Mouse (Mus musculus): ENCODE data around the gene Afg1l. TPM values are rescaled to one million over a fixed set of nuclear protein-coding genes. Genes with fewer than 3 reads are reported as not detected.

Gene Afg1l
- polyA plus RNA-seq, 1 experiment: 9.4 TPM

DNA sequence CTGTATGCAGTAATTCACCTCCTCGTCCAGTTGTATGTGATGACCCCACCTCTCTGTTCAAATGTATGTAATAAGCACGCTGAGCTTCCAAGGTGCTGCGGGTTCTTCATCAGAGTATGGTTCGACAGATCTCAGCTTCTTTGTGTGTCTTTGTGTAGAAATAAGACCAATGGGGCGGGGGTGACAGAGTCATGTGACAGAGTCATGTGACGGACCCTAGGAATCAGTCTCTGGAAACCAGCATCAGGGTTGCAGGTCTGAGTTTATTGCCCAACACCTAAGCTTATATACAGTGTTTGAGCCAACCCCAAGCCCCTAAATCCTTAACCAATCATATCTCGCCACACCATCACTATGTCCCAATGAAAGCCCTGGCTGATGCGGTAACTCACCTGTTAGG, 171.9 kb downstream of the Afg1l start:
- 0 out of 2 replicates have a peak, but pooled peaks cover 3% of the 10 kb centered on the region for H3K9me3 ChIP-seq
- no peaks in the 10 kb centered on the region for H3K36me3 ChIP-seq (replicated peaks; ENCODE audit: low read length)
- no peak overlapping the region for H3K4me3 ChIP-seq (replicated peaks)
- peaks cover 20% of the 10 kb centered on the region for H3K4me1 ChIP-seq
- TF ChIP-seq FLI1 (IDR thresholded peaks at IDR 0.05; ENCODE audit: low read length): no peak
- no peak for TF ChIP-seq GATA1 (IDR thresholded peaks at IDR 0.05; ENCODE audit: borderline replicate concordance, low read length)
- H3K27me3 ChIP-seq (replicated peaks): peaks cover 26% of the 10 kb centered on the region

DNA sequence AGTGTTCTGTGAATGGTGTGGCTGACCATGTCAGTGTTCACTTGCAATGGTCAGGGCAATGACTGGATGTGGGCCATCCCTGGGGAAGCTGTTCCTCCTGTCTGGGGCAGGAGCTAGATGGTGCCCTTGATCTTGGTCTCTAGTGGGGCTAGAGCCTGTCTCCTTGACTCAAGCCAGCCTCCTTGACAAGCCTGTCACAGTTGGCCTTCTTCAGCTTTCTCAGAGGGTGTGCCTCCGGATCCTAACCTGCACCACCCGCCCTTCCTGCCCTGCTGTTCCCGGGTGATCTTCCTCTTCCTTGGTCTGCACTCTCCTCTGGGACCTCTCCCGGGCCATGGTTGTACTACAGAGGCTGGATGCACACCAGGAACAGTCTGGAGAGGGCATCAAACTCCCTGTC, 177.6 kb downstream of the Afg1l start:
- no peak for TF ChIP-seq GATA1 (IDR thresholded peaks at IDR 0.05; ENCODE audit: borderline replicate concordance, low read length)
- no peak for TF ChIP-seq FLI1 (IDR thresholded peaks at IDR 0.05; ENCODE audit: low read length)
- Histone ChIP-seq H3K9me3 (no peaks in the 10 kb centered on the region), H3K4me1 (peaks cover 37% of the 10 kb centered on the region), H3K4me3 (replicated peaks) (no peak overlapping the region), H3K36me3 (replicated peaks; ENCODE audit: low read length) (no peaks in the 10 kb centered on the region), H3K27me3 (replicated peaks) (peaks cover 16% of the 10 kb centered on the region)

DNA sequence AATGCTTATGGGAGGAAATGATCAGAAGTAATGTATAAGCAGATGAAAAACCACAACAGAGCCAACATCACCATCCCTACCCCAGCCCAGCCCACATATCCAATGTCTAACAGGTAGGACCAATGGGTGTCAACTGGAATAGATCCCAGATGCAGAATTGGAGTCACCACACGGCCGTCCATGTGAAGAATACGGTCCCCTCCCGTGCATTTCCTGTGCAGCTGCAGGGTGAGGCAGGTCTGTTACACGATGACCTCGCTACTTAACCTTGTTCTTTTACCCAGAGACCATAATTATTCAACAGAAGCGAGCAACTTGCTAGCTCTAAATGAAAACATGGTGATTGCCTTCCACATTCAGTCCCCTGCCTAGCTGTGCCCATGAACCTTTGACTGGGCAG, 178.4 kb downstream of the Afg1l start:
- TF ChIP-seq GATA1 (IDR thresholded peaks at IDR 0.05; ENCODE audit: borderline replicate concordance, low read length) (no peak), FLI1 (IDR thresholded peaks at IDR 0.05; ENCODE audit: low read length) (no peak)
- H3K9me3 ChIP-seq: no peaks in the 10 kb centered on the region
- H3K27me3 ChIP-seq (replicated peaks): peaks cover 15% of the 10 kb centered on the region

DNA sequence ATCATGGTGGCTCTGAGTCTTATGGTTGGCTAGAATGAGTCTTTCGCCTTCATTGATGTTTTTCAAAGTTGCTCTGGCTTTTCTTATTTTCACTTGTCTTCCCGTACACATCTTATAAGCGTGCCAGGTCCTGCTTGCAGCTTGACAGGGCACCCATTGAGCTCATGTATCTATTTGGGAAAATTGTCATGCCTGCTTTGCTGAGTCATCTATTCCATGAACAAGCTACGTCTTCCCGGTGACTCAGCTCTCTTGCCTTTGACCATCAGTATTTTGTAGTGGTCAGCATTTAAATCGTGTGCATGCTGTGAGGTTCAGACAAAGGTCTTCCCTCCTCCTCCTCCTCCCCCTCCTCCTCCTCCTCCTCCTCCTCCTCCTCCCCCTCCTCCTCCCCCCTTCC, 178.9 kb downstream of the Afg1l start:
- Histone ChIP-seq H3K4me3 (replicated peaks) (peak overlapping the region; percentile 62), H3K4me1 (peaks cover 44% of the 10 kb centered on the region)
- TF ChIP-seq FLI1 (IDR thresholded peaks at IDR 0.05; ENCODE audit: low read length): no peak
- TF ChIP-seq GATA1 (IDR thresholded peaks at IDR 0.05; ENCODE audit: borderline replicate concordance, low read length): no peak

More for the DNA sequence above, 178.4 kb downstream of the Afg1l start:
- Histone ChIP-seq H3K36me3 (replicated peaks; ENCODE audit: low read length) (no peaks in the 10 kb centered on the region), H3K4me3 (replicated peaks) (no peak overlapping the region), H3K4me1 (peaks cover 41% of the 10 kb centered on the region)

DNA sequence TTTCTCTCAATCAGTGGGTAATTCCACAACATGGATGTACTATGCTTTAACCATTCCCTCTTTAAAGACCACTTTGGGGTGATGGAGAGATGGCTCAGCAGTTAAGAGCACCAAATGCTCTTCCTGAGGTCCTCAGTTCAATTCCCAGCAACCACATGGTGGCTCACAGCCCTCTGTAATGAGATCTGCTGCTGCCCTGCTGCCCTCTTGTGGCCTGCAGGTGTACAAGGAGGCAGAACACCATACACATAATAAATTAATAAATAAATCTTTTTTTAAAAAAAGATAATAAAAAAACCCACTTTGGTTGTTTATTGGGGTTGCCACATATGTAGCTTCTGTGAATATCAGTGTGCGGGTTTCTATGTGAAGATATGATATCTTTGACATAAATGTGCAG, 180.4 kb downstream of the Afg1l start:
- Histone ChIP-seq H3K36me3 (replicated peaks; ENCODE audit: low read length) (no peaks in the 10 kb centered on the region), H3K27me3 (replicated peaks) (peaks cover 2% of the 10 kb centered on the region), H3K4me3 (replicated peaks) (no peak overlapping the region), H3K4me1 (peaks cover 57% of the 10 kb centered on the region), H3K9me3 (no peaks in the 10 kb centered on the region)
- no peak for TF ChIP-seq GATA1 (IDR thresholded peaks at IDR 0.05; ENCODE audit: borderline replicate concordance, low read length)
- no peak for TF ChIP-seq FLI1 (IDR thresholded peaks at IDR 0.05; ENCODE audit: low read length)

More for the DNA sequence above, 178.9 kb downstream of the Afg1l start:
- no peaks in the 10 kb centered on the region for H3K36me3 ChIP-seq (replicated peaks; ENCODE audit: low read length)
- H3K27me3 ChIP-seq (replicated peaks): peaks cover 11% of the 10 kb centered on the region
- H3K9me3 ChIP-seq: no peaks in the 10 kb centered on the region

DNA sequence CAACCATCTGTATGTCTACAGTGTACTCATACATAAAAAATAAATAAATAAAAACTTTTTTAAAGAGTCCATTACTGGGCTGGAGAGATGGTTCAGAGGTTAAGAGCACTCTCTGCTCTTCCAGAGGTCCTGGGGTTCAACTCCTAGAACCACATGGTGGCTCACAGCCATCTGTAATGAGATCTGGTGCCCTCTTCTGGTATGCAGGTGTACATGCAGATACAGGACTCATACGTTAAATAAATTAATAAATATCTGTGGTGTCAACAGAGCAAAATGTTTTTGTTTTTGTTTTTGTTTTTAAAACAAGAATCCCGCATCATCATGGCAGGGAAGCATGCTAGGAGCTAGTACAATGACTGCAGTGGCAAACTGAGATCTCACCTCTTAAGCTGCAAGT, 181.3 kb downstream of the Afg1l start:
- H3K4me3 ChIP-seq (replicated peaks): no peak overlapping the region
- TF ChIP-seq FLI1 (IDR thresholded peaks at IDR 0.05; ENCODE audit: low read length) (no peak), GATA1 (IDR thresholded peaks at IDR 0.05; ENCODE audit: borderline replicate concordance, low read length) (no peak)
- peaks cover 55% of the 10 kb centered on the region for H3K4me1 ChIP-seq
- no peaks in the 10 kb centered on the region for H3K9me3 ChIP-seq
- no peaks in the 10 kb centered on the region for H3K36me3 ChIP-seq (replicated peaks; ENCODE audit: low read length)
- peaks cover 2% of the 10 kb centered on the region for H3K27me3 ChIP-seq (replicated peaks)

DNA sequence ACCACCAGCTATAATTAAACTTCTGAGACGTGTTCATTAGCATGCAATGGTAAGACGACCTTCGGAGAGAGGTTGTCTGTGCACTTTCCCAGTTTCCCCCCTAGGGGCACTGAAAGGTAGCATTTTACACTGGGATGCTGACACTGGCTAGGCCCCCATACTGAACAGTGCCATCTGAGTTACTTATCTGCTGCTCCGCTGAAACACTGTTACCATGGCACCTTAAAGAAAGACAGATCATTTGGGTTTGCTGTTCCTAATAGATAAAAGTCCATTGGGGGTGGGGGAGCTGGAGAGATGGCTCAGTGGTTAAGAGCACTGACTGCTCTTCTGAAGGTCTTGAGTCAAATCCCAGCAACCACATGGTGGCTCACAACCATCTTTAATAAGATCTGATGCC, 181.8 kb downstream of the Afg1l start:
- H3K27me3 ChIP-seq (replicated peaks): peaks cover 2% of the 10 kb centered on the region
- H3K4me1 ChIP-seq: peaks cover 53% of the 10 kb centered on the region
- H3K9me3 ChIP-seq: no peaks in the 10 kb centered on the region
- TF ChIP-seq GATA1 (IDR thresholded peaks at IDR 0.05; ENCODE audit: borderline replicate concordance, low read length) (no peak), FLI1 (IDR thresholded peaks at IDR 0.05; ENCODE audit: low read length) (no peak)
- no peak overlapping the region for H3K4me3 ChIP-seq (replicated peaks)
- no peaks in the 10 kb centered on the region for H3K36me3 ChIP-seq (replicated peaks; ENCODE audit: low read length)

DNA sequence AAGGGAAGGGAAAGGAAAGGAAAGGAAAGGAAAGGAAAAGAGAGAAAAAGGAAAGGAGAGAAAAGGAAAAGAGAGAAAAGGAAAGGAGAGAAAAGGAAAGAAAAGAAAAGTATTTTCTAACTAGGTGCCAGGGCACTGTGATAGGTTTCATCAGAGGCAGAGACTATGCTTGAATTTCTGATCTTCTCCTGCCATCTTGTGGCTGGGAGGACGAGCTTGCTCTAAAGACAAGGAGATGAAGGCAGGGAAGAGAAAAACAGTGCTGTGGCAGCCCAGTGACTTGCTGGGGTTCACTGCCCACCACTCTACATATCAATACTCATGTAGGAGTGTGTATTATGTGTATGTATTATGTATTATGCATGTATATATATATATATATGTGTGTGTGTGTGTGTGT, 183.3 kb downstream of the Afg1l start:
- Histone ChIP-seq H3K9me3 (no peaks in the 10 kb centered on the region), H3K27me3 (replicated peaks) (no peaks in the 10 kb centered on the region), H3K36me3 (replicated peaks; ENCODE audit: low read length) (no peaks in the 10 kb centered on the region), H3K4me1 (peaks cover 41% of the 10 kb centered on the region), H3K4me3 (replicated peaks) (no peak overlapping the region)
- TF ChIP-seq GATA1 (IDR thresholded peaks at IDR 0.05; ENCODE audit: borderline replicate concordance, low read length): no peak
- TF ChIP-seq FLI1 (IDR thresholded peaks at IDR 0.05; ENCODE audit: low read length): no peak

DNA sequence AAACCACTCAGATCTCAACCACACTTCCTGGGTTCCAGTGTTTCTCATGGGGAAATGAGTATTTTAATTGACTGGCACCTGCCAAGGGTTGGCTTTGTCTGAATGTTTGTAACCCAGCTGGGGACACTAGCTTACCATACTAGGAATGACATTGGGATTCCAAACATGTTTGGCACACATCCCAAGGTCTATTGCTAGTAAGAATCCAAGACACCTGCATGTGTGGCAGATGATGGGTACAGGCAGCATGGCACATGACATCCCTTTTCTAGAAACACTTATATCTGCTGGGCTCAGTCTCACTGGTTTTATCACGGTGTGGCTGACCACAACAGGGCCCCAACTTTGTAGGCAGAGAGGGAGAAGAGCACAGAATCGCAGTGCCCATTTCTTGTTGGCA, 184.0 kb downstream of the Afg1l start:
- Histone ChIP-seq H3K36me3 (replicated peaks; ENCODE audit: low read length) (no peaks in the 10 kb centered on the region), H3K27me3 (replicated peaks) (no peaks in the 10 kb centered on the region), H3K4me3 (replicated peaks) (peak overlapping the region; percentile 17), H3K4me1 (peaks cover 35% of the 10 kb centered on the region), H3K9me3 (no peaks in the 10 kb centered on the region)
- TF ChIP-seq FLI1 (IDR thresholded peaks at IDR 0.05; ENCODE audit: low read length) (no peak), GATA1 (IDR thresholded peaks at IDR 0.05; ENCODE audit: borderline replicate concordance, low read length) (no peak)

DNA sequence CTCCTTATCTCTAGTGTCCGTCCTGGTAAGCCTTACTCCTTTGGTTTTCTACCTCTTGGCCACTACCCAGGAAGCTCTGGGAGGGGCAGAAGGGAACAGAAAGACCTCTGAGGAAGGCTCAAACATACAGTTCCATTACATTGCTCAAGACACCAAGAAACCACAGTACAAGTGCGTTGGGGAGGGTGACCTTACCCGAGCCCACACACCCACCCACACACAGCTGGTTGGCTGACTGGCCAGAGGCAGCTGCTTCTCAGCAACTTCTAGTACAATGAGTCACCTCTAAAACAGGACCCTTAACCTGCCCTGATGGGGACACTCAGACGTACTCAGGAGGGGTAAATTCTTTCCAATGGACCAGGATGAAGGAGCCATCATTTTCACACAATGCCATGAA, 184.5 kb downstream of the Afg1l start:
- H3K36me3 ChIP-seq (replicated peaks; ENCODE audit: low read length): no peaks in the 10 kb centered on the region
- TF ChIP-seq GATA1 (IDR thresholded peaks at IDR 0.05; ENCODE audit: borderline replicate concordance, low read length) (no peak), FLI1 (IDR thresholded peaks at IDR 0.05; ENCODE audit: low read length) (no peak)
- H3K27me3 ChIP-seq (replicated peaks): no peaks in the 10 kb centered on the region
- H3K4me1 ChIP-seq: peaks cover 30% of the 10 kb centered on the region
- H3K4me3 ChIP-seq (replicated peaks): peak overlapping the region; percentile 36
- no peaks in the 10 kb centered on the region for H3K9me3 ChIP-seq

DNA sequence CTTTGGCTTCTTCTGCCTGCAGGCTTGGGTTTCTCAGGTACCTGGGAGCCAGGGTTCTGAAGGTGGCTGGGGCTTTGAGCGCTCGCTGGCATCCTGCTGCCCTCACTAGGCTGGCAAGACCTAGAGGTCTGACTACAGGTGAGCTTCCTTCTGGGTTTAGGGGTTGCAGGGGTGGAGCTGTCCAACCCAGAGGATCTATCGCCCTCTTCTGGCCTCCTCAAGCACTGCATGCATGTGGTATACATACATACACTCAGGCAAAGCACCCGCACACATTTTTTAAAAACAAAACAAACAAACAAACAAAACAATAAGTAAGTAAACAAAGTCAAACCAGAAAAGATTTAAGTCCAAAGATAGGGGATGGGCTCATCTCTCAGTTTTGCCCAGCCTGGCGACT, 187.0 kb downstream of the Afg1l start:
- H3K36me3 ChIP-seq (replicated peaks; ENCODE audit: low read length): no peaks in the 10 kb centered on the region
- H3K4me1 ChIP-seq: peaks cover 23% of the 10 kb centered on the region
- H3K27me3 ChIP-seq (replicated peaks): no peaks in the 10 kb centered on the region
- H3K9me3 ChIP-seq: peaks cover 5% of the 10 kb centered on the region
- no peak for TF ChIP-seq GATA1 (IDR thresholded peaks at IDR 0.05; ENCODE audit: borderline replicate concordance, low read length)
- no peak for TF ChIP-seq FLI1 (IDR thresholded peaks at IDR 0.05; ENCODE audit: low read length)
- H3K4me3 ChIP-seq (replicated peaks): no peak overlapping the region

Measured in megakaryocyte, embryonic 14.5 days (primary cell).